In the genomic region with DNA sequence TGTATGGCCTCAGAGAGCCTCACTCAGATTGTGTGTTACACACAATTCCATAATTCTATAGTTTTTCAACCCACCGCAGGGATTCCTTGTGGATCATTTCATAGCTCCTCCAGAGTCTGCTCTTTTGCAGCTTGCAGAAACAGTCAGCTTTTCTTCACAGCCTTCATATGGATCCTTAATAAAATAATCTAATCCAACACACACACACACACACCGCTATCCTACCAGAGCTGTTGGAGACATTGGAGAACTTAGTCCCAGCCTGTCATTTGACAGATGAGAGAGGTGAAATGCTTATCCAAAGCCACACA, we compare ENCODE assay signal across 11 mouse cellular contexts.
DNase-seq lines count a peak whose midpoint lies in the region; ATAC-seq and TF ChIP-seq lines count a peak whose summit lies in the region.
"Had no signal": no experiment of that assay in that cellular context is flagged by ENCODE, and none has a peak within 500 bp of the region (broad histone marks: within the 10 kb centered on the region; RNA-seq: fewer than 3 reads in every experiment).

No protein-coding gene starts in this region.

- no peaks in the 10 kb centered on the region for H3K36me3 ChIP-seq in forebrain, embryonic 11.5 days (ENCODE audit: control insufficient read depth, insufficient read depth, low read length)
- no peaks in the 10 kb centered on the region for H3K36me3 ChIP-seq in hindbrain, postnatal 0 days (ENCODE audit: insufficient read depth, low read length)
- no peaks in the 10 kb centered on the region for H3K36me3 ChIP-seq in neural tube, embryonic 15.5 days
- H3K36me3 ChIP-seq: liver, embryonic 13.5 days had no signal

- DNase-seq in layer of hippocampus, adult 2 months (ENCODE audit: low spot score in 2 of 2), result no peak
- DNase-seq in layer of hippocampus, adult 11-12 months (ENCODE audit: low spot score), result no peak
- no peak for DNase-seq in forebrain, embryonic 11.5 days (ENCODE audit: low spot score)
- no peak for DNase-seq in hindbrain, postnatal 0 days (ENCODE audit: low spot score)
- no peak for DNase-seq in thymus, postnatal 0 days (ENCODE audit: low spot score)
- no peak for DNase-seq in cerebellum, postnatal 14 days
- no peak for DNase-seq in layer of hippocampus, postnatal 36 days

- peak overlapping the region; percentile 79; the same call in 1 of the 2 replicates for H3K9ac ChIP-seq in forebrain, embryonic 11.5 days (ENCODE audit: low read length)
- H3K9ac ChIP-seq in hindbrain, postnatal 0 days (replicated peaks; ENCODE audit: low read length), result peak overlapping the region; percentile 65
- H3K9ac ChIP-seq in neural tube, embryonic 15.5 days (replicated peaks), result peak overlapping the region; percentile 32; the same call in 1 of the 2 replicates

- no peak for ATAC-seq in forebrain, embryonic 11.5 days (replicated peaks; ENCODE audit: low FRiP score)
- ATAC-seq in hindbrain, postnatal 0 days, result no peak
- ATAC-seq in neural tube, embryonic 15.5 days (ENCODE audit: low FRiP score), result peak; percentile 1; the same call in 1 of the 2 replicates
- ATAC-seq: inflammation-experienced regulatory T-cells, adult 6 months had no signal

- 79% methylated on average over 2 of the region's 2 CpGs for WGBS in forebrain, embryonic 11.5 days
- 52% methylated on average over 2 of the region's 2 CpGs for WGBS in hindbrain, postnatal 0 days
- 40% methylated on average over 2 of the region's 2 CpGs for WGBS in neural tube, embryonic 15.5 days

- no peak overlapping the region for H3K4me3 ChIP-seq in layer of hippocampus, adult 2 months
- no peak overlapping the region for H3K4me3 ChIP-seq in forebrain, embryonic 11.5 days (ENCODE audit: low read depth, low read length)
- peak overlapping the region; percentile 41 for H3K4me3 ChIP-seq in hindbrain, postnatal 0 days (ENCODE audit: low read length)
- H3K4me3 ChIP-seq in neural tube, embryonic 15.5 days (replicated peaks), result no peak overlapping the region

- no peaks in the 10 kb centered on the region for H3K27me3 ChIP-seq in forebrain, embryonic 11.5 days (ENCODE audit: control insufficient read depth, insufficient read depth, low read length)
- H3K27me3 ChIP-seq in hindbrain, postnatal 0 days (ENCODE audit: insufficient read depth, low read length), result no peaks in the 10 kb centered on the region
- no peaks in the 10 kb centered on the region for H3K27me3 ChIP-seq in neural tube, embryonic 15.5 days (replicated peaks)
- H3K27me3 ChIP-seq: Patski had no signal

- no peaks in the 10 kb centered on the region for H3K9me3 ChIP-seq in forebrain, embryonic 11.5 days (ENCODE audit: control insufficient read depth, low read length)
- H3K9me3 ChIP-seq in hindbrain, postnatal 0 days (ENCODE audit: low read length), result no peaks in the 10 kb centered on the region
- H3K9me3 ChIP-seq in neural tube, embryonic 15.5 days (replicated peaks), result no peaks in the 10 kb centered on the region
- H3K9me3 ChIP-seq: liver, embryonic 13.5 days had no signal

- peak overlapping the region; percentile 79 for H3K27ac ChIP-seq in layer of hippocampus, adult 2 months
- peak overlapping the region; percentile 62; the same call in 1 of the 2 replicates for H3K27ac ChIP-seq in forebrain, embryonic 11.5 days (ENCODE audit: low read depth, low read length)
- peak overlapping the region; percentile 74 for H3K27ac ChIP-seq in hindbrain, postnatal 0 days
- H3K27ac ChIP-seq in neural tube, embryonic 15.5 days (replicated peaks), result peak overlapping the region; percentile 91
- H3K27ac ChIP-seq: liver, embryonic 13.5 days had no signal

- no peak for TF ChIP-seq CTCF in layer of hippocampus, adult 2 months (conservative IDR thresholded peaks at IDR 0.05)
- TF ChIP-seq CTCF in hindbrain, postnatal 0 days (IDR thresholded peaks at IDR 0.05; ENCODE audit: low read depth), result no peak

- peak overlapping the region; percentile 67; the same call in 1 of the 2 replicates for H3K4me2 ChIP-seq in forebrain, embryonic 11.5 days (ENCODE audit: low read depth, low read length, severe bottlenecking)
- H3K4me2 ChIP-seq in hindbrain, postnatal 0 days (ENCODE audit: low read depth, low read length), result peak overlapping the region; percentile 85
- H3K4me2 ChIP-seq in neural tube, embryonic 15.5 days, result peak overlapping the region; percentile 81

- H3K4me1 ChIP-seq in forebrain, embryonic 11.5 days (replicated peaks; ENCODE audit: control insufficient read depth, insufficient read depth, low read length), result peaks cover 9% of the 10 kb centered on the region
- H3K4me1 ChIP-seq in hindbrain, postnatal 0 days (ENCODE audit: insufficient read depth, low read length), result peaks cover 4% of the 10 kb centered on the region; the same call in 1 of the 2 replicates
- H3K4me1 ChIP-seq in neural tube, embryonic 15.5 days, result peaks cover 22% of the 10 kb centered on the region
